Mouse (Mus musculus) forebrain, postnatal 0 days (tissue): ENCODE measurements around the gene Pofut2. TPM values are rescaled to one million over a fixed set of nuclear protein-coding genes. Genes with fewer than 3 reads are reported as not detected.

ENCODE experiments used
- ATAC-seq: fragments of 200-750 bp; cut with Nextera tagmentation; 2 replicates; pipeline ENCODE4 v1.8.0; 2017; ENCODE audit warnings: mild to moderate bottlenecking, moderate library complexity
- DNase-seq: peaks from one replicate; pipeline ENCODE4 v3.0.0-alpha.2; 2015
- H3K27ac ChIP-seq: fragments of 300-500 bp; sonication (generic); 2 replicates; pipeline ENCODE4 v1.5.1; 2014; ENCODE audit warnings: low read depth, mild to moderate bottlenecking, antibody characterized with exemption, low read length, moderate library complexity, mixed read lengths
- H3K27me3 ChIP-seq: fragments of 300-500 bp; sonication (generic); 2 replicates; pipeline ENCODE4 v1.6.1; 2014; ENCODE audit warnings: mild to moderate bottlenecking, low read length, mixed read lengths; ENCODE audit not compliant: insufficient read depth
- H3K36me3 ChIP-seq: fragments of 300-500 bp; sonication (generic); 2 replicates; pipeline ENCODE4 v1.6.1; 2014; ENCODE audit warnings: mild to moderate bottlenecking, moderate library complexity; ENCODE audit not compliant: insufficient read depth
- H3K4me1 ChIP-seq: fragments of 300-500 bp; sonication (generic); 2 replicates; pipeline ENCODE4 v1.6.1; 2014; ENCODE audit warnings: antibody characterized with exemption; ENCODE audit not compliant: insufficient read depth
- H3K4me2 ChIP-seq: fragments of 300-500 bp; sonication (generic); 2 replicates; pipeline ENCODE4 v1.6.1; 2014; ENCODE audit warnings: low read depth, mild to moderate bottlenecking, moderate library complexity
- H3K4me3 ChIP-seq: fragments of 300-500 bp; sonication (generic); 2 replicates; pipeline ENCODE4 v1.5.1; 2014; ENCODE audit warnings: low read depth, low read length, mixed read lengths
- H3K9ac ChIP-seq: fragments of 300-500 bp; sonication (generic); 2 replicates; pipeline ENCODE4 v1.6.1; 2014; ENCODE audit warnings: mild to moderate bottlenecking
- H3K9me3 ChIP-seq: fragments of 300-500 bp; sonication (generic); 2 replicates; pipeline ENCODE4 v1.6.1; 2016; ENCODE audit warnings: low read length
- CTCF ChIP-seq: sonication (generic); IDR thresholded peaks from 2 replicates; pipeline ENCODE4 v1.5.1; 2016; ENCODE audit warnings: antibody characterized with exemption, control low read depth, low read depth
- WGBS: fragments of 180-500 bp; shearing (Covaris S2); extraction: QIAGEN DNeasy Blood & Tissue Kit; methylation state at CpG from one replicate; pipeline ENCODE4 v1.1.7; 2014; 5-methylcytosine and 5-hydroxymethylcytosine counted together
- polyA plus RNA-seq: library from polyadenylated mRNA; unstranded; fragments of >200 nt; fragmentation: Nextera tagmentation; extraction: Ambion mirVana; gene quantifications from 2 replicates; pipeline ENCODE4 v1.2.1, GENCODE M21; 2015
- total RNA-seq: library from RNA; depleted of rRNA; stranded (reverse); fragments of >200 nt; gene quantifications from 2 replicates; pipeline ENCODE4 v1.2.3, GENCODE M21; 2014

The Pofut2 gene
- total and polyA plus RNA-seq, 2 experiments from 2014 or later, result 38.3 to 39.0 TPM

- 89% methylated on average over 3 of the region's 3 CpGs for WGBS
- TF ChIP-seq CTCF, result no peak
- no peak for ATAC-seq
These were observed 16.6 kb upstream of the Pofut2 start for GRCm38 (mm10) chr10:77242396-77242795.

DNA sequence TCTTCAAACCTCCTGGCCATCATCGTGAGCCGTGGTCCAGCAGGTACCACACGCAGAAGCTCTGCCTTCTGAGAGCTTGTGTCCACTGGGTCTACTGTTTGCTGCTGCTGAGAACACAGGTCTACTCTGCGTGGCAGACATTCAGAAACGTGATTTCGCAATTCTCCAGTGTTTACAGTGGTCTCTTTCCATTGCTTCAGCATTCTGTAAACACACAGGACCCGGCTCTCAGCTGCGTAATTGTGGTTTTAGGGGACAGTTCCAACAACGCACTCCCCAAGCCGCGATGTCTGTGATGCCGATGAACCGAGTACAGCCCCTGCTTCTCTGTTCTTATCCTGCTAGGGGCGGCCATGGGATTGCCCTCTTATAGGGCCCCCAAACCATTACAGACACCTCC lies 16.1 kb upstream of the Pofut2 start:
- no peak overlapping the region for H3K4me2 ChIP-seq
- H3K27ac ChIP-seq, result no peak overlapping the region
- no peak for TF ChIP-seq CTCF
- DNase-seq (no peak), ATAC-seq (no peak)
- H3K4me1 ChIP-seq, result no peaks in the 10 kb centered on the region
- no peaks in the 10 kb centered on the region for H3K36me3 ChIP-seq
- H3K27me3 ChIP-seq, result no peaks in the 10 kb centered on the region
- H3K4me3 ChIP-seq, result no peak overlapping the region
- no peaks in the 10 kb centered on the region for H3K9me3 ChIP-seq
- WGBS, result 92% methylated on average over 14 of the region's 14 CpGs
- no peak overlapping the region for H3K9ac ChIP-seq

More at GRCm38 (mm10) chr10:77242396-77242795, 16.6 kb upstream of the Pofut2 start:
- no peak for DNase-seq
- H3K9ac ChIP-seq, result no peak overlapping the region
- no peak overlapping the region for H3K27ac ChIP-seq
- no peak overlapping the region for H3K4me3 ChIP-seq
- no peaks in the 10 kb centered on the region for H3K4me1 ChIP-seq
- no peaks in the 10 kb centered on the region for H3K9me3 ChIP-seq
- H3K27me3 ChIP-seq, result no peaks in the 10 kb centered on the region
- no peaks in the 10 kb centered on the region for H3K36me3 ChIP-seq
- H3K4me2 ChIP-seq, result no peak overlapping the region

DNA sequence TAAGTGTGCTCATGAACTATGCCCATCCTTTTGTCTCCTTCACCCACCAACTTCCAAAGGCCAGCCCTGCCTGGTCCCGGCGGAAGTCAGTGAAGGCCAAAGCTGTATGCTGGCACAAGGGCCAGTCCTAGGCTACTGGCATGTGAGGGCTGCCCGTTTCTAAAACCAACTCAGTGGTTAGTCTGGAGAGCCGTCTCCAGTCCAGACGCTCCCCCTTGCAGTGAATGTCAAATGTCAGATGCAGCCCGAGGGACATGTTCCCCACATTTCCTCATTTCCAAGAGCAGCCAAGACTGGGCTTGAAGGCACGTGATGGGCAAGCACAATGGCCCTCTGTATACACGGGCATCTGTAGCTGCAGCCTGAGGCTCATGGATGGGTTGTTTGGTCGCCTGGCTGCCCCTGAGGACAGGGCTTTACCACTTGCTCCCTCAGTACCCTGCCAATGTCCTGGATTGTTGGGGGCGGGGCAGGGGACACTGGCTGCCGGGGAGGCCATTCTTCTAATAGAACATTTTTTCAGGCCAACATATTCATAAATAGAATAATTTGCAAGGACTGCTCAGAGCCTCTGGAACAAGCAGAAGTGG lies 15.4 kb upstream of the Pofut2 start:
- no peak overlapping the region for H3K9ac ChIP-seq
- H3K27me3 ChIP-seq, result no peaks in the 10 kb centered on the region
- WGBS, result 75% methylated on average over 11 of the region's 11 CpGs
- H3K4me1 ChIP-seq, result no peaks in the 10 kb centered on the region
- no peak for DNase-seq
- H3K27ac ChIP-seq, result no peak overlapping the region
- peak; percentile 77 for ATAC-seq
- no peak overlapping the region for H3K4me3 ChIP-seq
- H3K36me3 ChIP-seq, result no peaks in the 10 kb centered on the region
- no peak for TF ChIP-seq CTCF
- H3K4me2 ChIP-seq, result no peak overlapping the region
- H3K9me3 ChIP-seq, result no peaks in the 10 kb centered on the region

GRCm38 (mm10) chr10:77244777-77245176 lies 14.2 kb upstream of the Pofut2 start:
- Histone ChIP-seq H3K4me3 (no peak overlapping the region), H3K9ac (no peak overlapping the region), H3K27me3 (no peaks in the 10 kb centered on the region), H3K27ac (no peak overlapping the region), H3K36me3 (no peaks in the 10 kb centered on the region), H3K9me3 (no peaks in the 10 kb centered on the region), H3K4me2 (no peak overlapping the region), H3K4me1 (no peaks in the 10 kb centered on the region)
- ATAC-seq (no peak), DNase-seq (no peak)
- TF ChIP-seq CTCF, result no peak
- 92% methylated on average over 6 of the region's 6 CpGs for WGBS

DNA sequence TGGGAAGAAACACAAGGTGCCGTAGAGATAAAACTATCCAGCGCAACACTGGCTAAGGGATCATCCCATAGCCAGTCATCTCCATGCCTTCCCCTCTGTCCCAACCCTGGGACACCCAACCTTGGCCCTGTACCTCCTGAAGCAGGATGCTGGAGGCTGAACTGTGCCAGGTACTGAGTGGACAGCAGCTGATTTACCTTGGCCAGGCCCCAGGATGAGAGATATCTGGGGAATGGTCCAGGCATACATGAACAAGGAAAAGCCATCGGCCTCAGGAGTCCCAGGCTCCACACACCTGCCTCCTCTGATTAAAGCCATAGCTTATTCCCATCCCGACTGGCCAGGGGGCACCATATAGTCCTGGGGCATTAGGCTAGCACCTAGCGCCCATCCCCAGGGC lies 12.0 kb upstream of the Pofut2 start:
- no peak for ATAC-seq
- Histone ChIP-seq H3K9me3 (no peaks in the 10 kb centered on the region), H3K4me3 (no peak overlapping the region), H3K27me3 (no peaks in the 10 kb centered on the region), H3K4me2 (no peak overlapping the region), H3K9ac (no peak overlapping the region), H3K4me1 (no peaks in the 10 kb centered on the region), H3K27ac (no peak overlapping the region), H3K36me3 (no peaks in the 10 kb centered on the region)
- DNase-seq, result no peak
- TF ChIP-seq CTCF, result no peak
- 88% methylated on average over 5 of the region's 5 CpGs for WGBS

GRCm38 (mm10) chr10:77247707-77248106 lies 11.3 kb upstream of the Pofut2 start:
- Histone ChIP-seq H3K9me3 (no peaks in the 10 kb centered on the region), H3K4me1 (no peaks in the 10 kb centered on the region), H3K27me3 (no peaks in the 10 kb centered on the region), H3K27ac (no peak overlapping the region), H3K4me2 (no peak overlapping the region), H3K4me3 (no peak overlapping the region), H3K9ac (no peak overlapping the region), H3K36me3 (no peaks in the 10 kb centered on the region)
- ATAC-seq, result no peak
- DNase-seq, result no peak
- WGBS, result 90% methylated on average over 7 of the region's 7 CpGs
- no peak for TF ChIP-seq CTCF

GRCm38 (mm10) chr10:77251223-77251783 lies 7.7 kb upstream of the Pofut2 start:
- ATAC-seq, result no peak
- H3K36me3 ChIP-seq, result no peaks in the 10 kb centered on the region
- peaks cover 8% of the 10 kb centered on the region; the same call in 1 of the 2 replicates for H3K4me1 ChIP-seq
- H3K27me3 ChIP-seq, result no peaks in the 10 kb centered on the region
- whole genome bisulfite sequencing, result 71% methylated on average over 18 of the region's 18 CpGs
- TF ChIP-seq CTCF, result 0 out of 2 replicates have a peak, but pooled peaks have one; percentile 2
- no peak for DNase-seq
- H3K27ac ChIP-seq, result no peak overlapping the region
- no peak overlapping the region for H3K9ac ChIP-seq
- no peaks in the 10 kb centered on the region for H3K9me3 ChIP-seq
- H3K4me2 ChIP-seq, result no peak overlapping the region
- H3K4me3 ChIP-seq, result no peak overlapping the region
